Mouse (Mus musculus) limb, embryonic 14.5 days (tissue): ENCODE measurements around the gene Rimbp3. TPM values are rescaled to one million over a fixed set of nuclear protein-coding genes. Genes with fewer than 3 reads are reported as not detected.
A peak's percentile ranks its signal among the peaks of the same experiment; 100 is the strongest.

ENCODE experiments used
- ATAC-seq: fragments of 200-750 bp; cut with Nextera tagmentation; 2 replicates; pipeline ENCODE4 v1.8.0; 2017; ENCODE audit warnings: low read depth, moderate number of reproducible peaks, moderate TSS enrichment; ENCODE audit not compliant: low FRiP score
- DNase-seq: peaks from one replicate; pipeline ENCODE4 v3.0.0-alpha.2; 2015; ENCODE audit warnings: low spot score
- H3K27ac ChIP-seq: fragments of 300-500 bp; sonication (generic); replicated peaks from 2 replicates; pipeline ENCODE4 v1.5.1; 2014; ENCODE audit warnings: low read depth, mild to moderate bottlenecking, low read length, moderate library complexity, mixed read lengths
- H3K27me3 ChIP-seq: fragments of 300-500 bp; sonication (generic); 2 replicates; pipeline ENCODE4 v1.6.1; 2014; ENCODE audit warnings: low read length, mixed read lengths; ENCODE audit not compliant: control insufficient read depth, insufficient read depth
- H3K36me3 ChIP-seq: fragments of 300-500 bp; sonication (generic); 2 replicates; pipeline ENCODE4 v1.6.1; 2014; ENCODE audit warnings: mild to moderate bottlenecking, low read length, moderate library complexity, mixed read lengths; ENCODE audit not compliant: control insufficient read depth, insufficient read depth
- H3K4me1 ChIP-seq: fragments of 300-500 bp; sonication (generic); 2 replicates; pipeline ENCODE4 v1.6.1; 2014; ENCODE audit warnings: antibody characterized with exemption, low read length, mixed read lengths; ENCODE audit not compliant: control insufficient read depth, insufficient read depth
- H3K4me2 ChIP-seq: fragments of 300-500 bp; sonication (generic); replicated peaks from 2 replicates; pipeline ENCODE4 v1.6.1; 2014; ENCODE audit warnings: low read depth, mild to moderate bottlenecking, low read length, moderate library complexity; ENCODE audit not compliant: severe bottlenecking
- H3K4me3 ChIP-seq: fragments of 300-500 bp; sonication (generic); replicated peaks from 2 replicates; pipeline ENCODE4 v1.5.1; 2014; ENCODE audit warnings: low read length
- H3K9ac ChIP-seq: fragments of 300-500 bp; sonication (generic); 2 replicates; pipeline ENCODE4 v1.6.1; 2014; ENCODE audit warnings: mild to moderate bottlenecking, low read depth, low read length, moderate library complexity; ENCODE audit not compliant: severe bottlenecking
- H3K9me3 ChIP-seq: fragments of 300-500 bp; sonication (generic); 2 replicates; pipeline ENCODE4 v1.6.1; 2016; ENCODE audit warnings: low read length; ENCODE audit not compliant: control insufficient read depth
- POLR2A ChIP-seq: fragments of 200-500 bp; IDR thresholded peaks from 2 replicates; pipeline ENCODE4 v1.8.0; 2012; ENCODE audit warnings: inconsistent platforms, mild to moderate bottlenecking, moderate library complexity, borderline replicate concordance; ENCODE audit not compliant: insufficient read depth, insufficient read length; ENCODE audit errors: extremely low read depth
- WGBS: fragments of 180-500 bp; shearing (Covaris S2); extraction: QIAGEN DNeasy Blood & Tissue Kit; methylation state at CpG from one replicate; pipeline ENCODE4 v1.1.7; 2014; 5-methylcytosine and 5-hydroxymethylcytosine counted together
- polyA plus RNA-seq, 2 experiments: library from polyadenylated mRNA; depleted of rRNA in 1 of 2; stranded (reverse) in 1 of 2; unstranded in 1 of 2; fragments of >200 nt; fragmentation: Nextera tagmentation in 1 of 2; extraction: Ambion mirVana in 1 of 2; gene quantifications; 2 replicates each; pipeline versions ENCODE4 v1.2.1 to v1.2.3; 2012 to 2014

Rimbp3 gene
- polyA plus RNA-seq, 2 experiments = 0.21 to 0.26 TPM

DNA sequence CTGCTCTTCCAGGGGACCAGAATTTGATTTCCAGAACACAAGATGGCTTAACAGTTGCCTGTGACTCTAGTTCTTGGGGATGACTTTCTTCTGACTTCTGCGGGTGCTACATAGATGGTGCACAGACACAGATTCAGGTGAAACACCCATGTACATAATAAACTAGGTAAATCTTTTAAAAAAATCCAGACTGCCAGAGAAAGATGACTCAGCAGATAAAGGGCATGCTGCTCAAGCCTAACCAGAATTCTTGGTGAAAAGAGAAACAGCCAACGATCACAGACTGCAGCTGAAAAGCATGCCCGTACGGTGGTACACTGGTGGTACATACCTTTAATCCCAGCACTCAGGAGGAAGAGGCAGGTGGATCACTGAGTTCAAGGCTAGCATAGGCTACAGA lies 14.6 kb upstream of the Rimbp3 start:
- Histone ChIP-seq H3K36me3 (peaks cover 15% of the 10 kb centered on the region), H3K4me3 (no peak overlapping the region), H3K4me1 (peaks cover 2% of the 10 kb centered on the region; the same call in 1 of the 2 replicates), H3K27me3 (no peaks in the 10 kb centered on the region), H3K9me3 (no peaks in the 10 kb centered on the region), H3K4me2 (no peak overlapping the region), H3K27ac (no peak overlapping the region), H3K9ac (no peak overlapping the region)
- DNase-seq = no peak
- 92% methylated on average over 4 of the region's 4 CpGs for WGBS
- ATAC-seq = no peak
- TF ChIP-seq POLR2A = no peak

DNA sequence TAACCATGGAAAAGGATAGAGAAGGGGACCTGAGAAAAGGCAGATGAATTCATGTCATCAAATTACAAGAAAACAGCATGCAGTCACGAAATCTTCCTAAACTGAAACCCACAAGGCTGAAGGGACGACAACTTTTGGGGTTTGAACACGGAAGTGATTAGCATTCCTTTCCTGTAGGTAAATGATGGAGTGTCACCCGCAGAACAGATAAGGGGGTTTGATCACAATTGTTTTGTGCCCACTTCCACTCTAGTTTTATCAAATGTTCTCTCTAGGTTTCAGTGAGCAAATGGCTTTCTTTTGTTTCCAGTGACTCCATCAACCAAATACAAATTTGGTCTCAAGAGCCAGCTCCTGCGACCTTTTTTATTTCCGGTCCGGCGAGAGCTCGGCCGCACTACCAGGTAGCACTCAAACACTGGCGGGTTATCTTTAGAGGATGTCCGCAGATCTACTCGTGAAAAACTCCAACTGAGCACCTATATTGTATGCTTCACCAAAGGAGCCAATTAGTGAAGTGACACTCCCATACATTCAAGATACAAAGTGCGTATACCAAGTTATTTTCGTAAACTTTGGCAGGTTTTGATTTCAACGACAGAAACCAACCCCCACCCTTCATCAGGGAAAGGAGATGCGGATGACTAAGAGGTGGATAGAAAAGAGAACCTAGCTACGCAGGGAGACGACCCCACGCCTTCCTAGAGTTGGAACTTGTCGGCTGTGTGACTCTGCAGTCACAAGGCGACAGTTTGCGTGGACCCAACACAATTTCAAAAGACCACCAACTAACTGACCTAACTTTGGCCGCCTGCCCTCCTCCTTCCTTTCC lies 8.1 kb upstream of the Rimbp3 start:
- Histone ChIP-seq H3K4me2 (peak overlapping the region; percentile 58), H3K36me3 (peaks cover 9% of the 10 kb centered on the region; the same call in 1 of the 2 replicates), H3K9ac (peak overlapping the region; percentile 100), H3K4me3 (peak overlapping the region; percentile 100), H3K9me3 (no peaks in the 10 kb centered on the region), H3K4me1 (peaks cover 10% of the 10 kb centered on the region; the same call in 1 of the 2 replicates), H3K27ac (peak overlapping the region; percentile 82), H3K27me3 (no peaks in the 10 kb centered on the region)
- DNase-seq = peak; percentile 9
- 4% methylated on average over 24 of the region's 24 CpGs for WGBS
- no peak for ATAC-seq
- TF ChIP-seq POLR2A = no peak

DNA sequence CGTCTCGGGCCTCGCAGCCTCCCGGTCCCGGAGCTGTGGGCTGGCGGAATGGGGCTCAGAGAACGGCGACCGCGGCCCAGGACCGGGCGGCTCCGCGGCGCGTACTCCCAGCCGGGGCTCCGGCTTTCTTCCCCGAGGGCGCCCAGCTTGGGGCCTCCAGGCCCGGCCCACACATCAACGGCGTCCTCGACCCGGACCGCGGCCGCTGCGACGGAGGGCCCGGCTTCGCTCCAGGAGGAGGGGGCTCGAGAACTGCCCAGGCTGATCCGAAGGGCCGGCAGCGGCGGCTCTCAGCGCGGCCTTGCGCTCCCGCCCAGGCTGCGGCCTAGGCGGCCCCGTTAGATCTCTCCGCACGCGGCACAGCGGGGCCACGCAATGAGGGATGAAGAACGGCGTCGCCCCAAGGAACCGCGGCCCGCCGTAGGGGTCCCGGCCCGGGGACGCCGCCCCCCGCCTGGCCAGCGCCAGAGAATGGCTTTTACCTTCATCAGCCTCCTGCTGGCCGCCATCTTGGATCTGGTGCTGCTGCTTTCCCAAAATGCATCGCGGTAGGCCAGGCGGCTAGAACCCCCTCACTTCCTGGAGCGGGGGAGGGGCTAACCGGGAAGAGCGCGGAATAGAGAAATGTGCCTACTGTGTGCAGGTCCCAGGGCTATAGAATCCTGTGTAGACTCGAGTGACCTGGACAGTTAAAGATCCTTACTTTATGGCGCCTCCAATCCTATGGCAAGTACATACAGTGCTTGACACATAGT lies 7.3 kb upstream of the Rimbp3 start:
- Histone ChIP-seq H3K36me3 (peaks cover 9% of the 10 kb centered on the region; the same call in 1 of the 2 replicates), H3K4me2 (peak overlapping the region; percentile 58), H3K27ac (peak overlapping the region; percentile 82), H3K4me1 (peaks cover 10% of the 10 kb centered on the region; the same call in 1 of the 2 replicates), H3K9ac (peak overlapping the region; percentile 100), H3K4me3 (peak overlapping the region; percentile 100), H3K27me3 (no peaks in the 10 kb centered on the region), H3K9me3 (no peaks in the 10 kb centered on the region)
- DNase-seq = peak; percentile 86
- peak; percentile 90 for ATAC-seq
- TF ChIP-seq POLR2A = peak; percentile 48; the same call in 1 of the 2 replicates
- under 1% methylated on average over 47 of the region's 72 CpGs for WGBS

DNA sequence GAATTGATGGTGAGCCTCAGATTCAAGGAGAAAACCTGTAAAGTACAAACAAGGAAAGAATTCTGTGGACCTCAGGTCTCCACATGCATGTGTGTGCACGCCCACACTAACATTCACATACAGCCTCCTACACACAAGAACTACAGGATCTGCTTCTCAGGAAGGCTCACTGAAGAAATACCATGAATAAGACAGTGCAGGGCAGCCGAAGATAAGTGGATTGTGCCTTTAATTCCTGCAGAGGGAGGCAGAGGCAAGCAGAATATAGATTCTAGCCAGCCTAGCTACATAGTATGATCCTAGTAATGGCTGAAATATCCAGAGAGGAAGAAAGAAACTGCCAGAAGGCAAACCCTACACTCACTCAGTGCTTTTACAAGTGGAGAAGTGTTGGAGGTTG lies 6.4 kb upstream of the Rimbp3 start:
- no peak overlapping the region for H3K27ac ChIP-seq

DNA sequence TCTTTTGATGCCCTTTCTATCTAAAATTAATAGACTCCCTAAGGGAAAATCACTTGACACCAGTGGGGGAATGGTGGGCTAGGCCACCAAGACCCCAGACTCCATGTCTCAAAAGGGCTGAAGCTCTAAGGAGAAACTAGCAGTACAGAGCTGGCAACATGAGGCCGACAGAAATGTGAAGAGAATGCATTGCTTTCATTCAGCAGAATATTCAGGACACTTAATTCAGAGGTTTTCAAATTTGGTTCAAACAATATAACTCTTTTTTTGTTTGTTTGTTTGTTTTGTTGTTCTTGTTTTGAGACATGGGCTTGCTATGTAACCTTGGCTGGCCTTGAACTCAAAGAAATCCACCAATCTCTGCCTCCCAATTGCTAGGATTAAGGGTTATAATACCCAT lies 5.9 kb upstream of the Rimbp3 start, which contains the start of gene Ube2l3:
TSS of gene Ube2l3 (minus strand) at position 101 of the 400 bp plus-strand sequence.
- TF ChIP-seq POLR2A = no peak
- DNase-seq = no peak
- Histone ChIP-seq H3K4me3 (peak within 1 kb of the TSS; percentile 100), H3K4me2 (peak within 1 kb of the TSS; percentile 58; the same call in 1 of the 2 replicates), H3K9ac (no peak within 1 kb of the TSS), H3K27ac (peak within 1 kb of the TSS; percentile 82; the same call in 1 of the 2 replicates), H3K4me1 (0 out of 2 replicates have a peak, but pooled peaks cover 7% of the 10 kb centered on the region), H3K27me3 (no peaks in the 10 kb centered on the region), H3K9me3 (no peaks in the 10 kb centered on the region), H3K36me3 (peaks cover 5% of the 10 kb centered on the region; the same call in 1 of the 2 replicates)
- no peak for ATAC-seq
- 88% methylated on average over 1 of the region's 1 CpGs for WGBS

More for the DNA sequence above, 6.4 kb upstream of the Rimbp3 start:
- H3K4me1 ChIP-seq = peaks cover 8% of the 10 kb centered on the region; the same call in 1 of the 2 replicates
- no peak for TF ChIP-seq POLR2A
- no peaks in the 10 kb centered on the region for H3K9me3 ChIP-seq
- H3K4me2 ChIP-seq = peak overlapping the region; percentile 58; the same call in 1 of the 2 replicates
- DNase-seq (peak; percentile 49), ATAC-seq (no peak)
- 0 out of 2 replicates have a peak overlapping the region, but pooled peaks have one; percentile 100 for H3K4me3 ChIP-seq
- no peak overlapping the region for H3K9ac ChIP-seq
- WGBS = 58% methylated on average over 2 of the region's 2 CpGs
- H3K27me3 ChIP-seq = no peaks in the 10 kb centered on the region
- peaks cover 5% of the 10 kb centered on the region; the same call in 1 of the 2 replicates for H3K36me3 ChIP-seq
